Mouse (Mus musculus): Measurements from ENCODE around the gene Dlg1. TPM values are rescaled to one million over a fixed set of nuclear protein-coding genes. Genes with fewer than 3 reads are reported as not detected.

The Dlg1 gene
- polyA plus RNA-seq, 1 experiment from 2014 or later, result 27.5 TPM

- DNase-seq (ENCODE audit: low spot score), result no peak
- Histone ChIP-seq H3K4me3 (no peak overlapping the region), H3K27ac (replicated peaks) (no peak overlapping the region), H3K4me1 (peaks cover 30% of the 10 kb centered on the region), H3K9me3 (peaks cover 6% of the 10 kb centered on the region; the same call in 1 of the 2 replicates), H3K27me3 (replicated peaks; ENCODE audit: low read depth, poor library complexity, severe bottlenecking) (peaks cover 23% of the 10 kb centered on the region), H3K36me3 (replicated peaks) (no peaks in the 10 kb centered on the region)
- WGBS, result 89% methylated on average over 1 of the region's 1 CpGs
These were observed 238.6 kb downstream of the Dlg1 start for GRCm38 (mm10) chr16:31901886-31902285.

GRCm38 (mm10) chr16:31903239-31903638 lies 240.0 kb downstream of the Dlg1 start:
- H3K27me3 ChIP-seq (replicated peaks; ENCODE audit: low read depth, poor library complexity, severe bottlenecking), result peaks cover 20% of the 10 kb centered on the region
- peaks cover 21% of the 10 kb centered on the region for H3K4me1 ChIP-seq
- H3K27ac ChIP-seq (replicated peaks), result no peak overlapping the region
- no peak for DNase-seq (ENCODE audit: low spot score)
- H3K9me3 ChIP-seq, result peaks cover 6% of the 10 kb centered on the region; the same call in 1 of the 2 replicates
- H3K4me3 ChIP-seq, result no peak overlapping the region
- WGBS, result 88% methylated on average over 8 of the region's 8 CpGs
- H3K36me3 ChIP-seq (replicated peaks), result no peaks in the 10 kb centered on the region

- 74% methylated on average over 4 of the region's 4 CpGs for WGBS
These were observed 242.1 kb downstream of the Dlg1 start for GRCm38 (mm10) chr16:31905331-31905730.

GRCm38 (mm10) chr16:31905891-31906825 lies 242.9 kb downstream of the Dlg1 start:
- Histone ChIP-seq H3K36me3 (replicated peaks) (no peaks in the 10 kb centered on the region), H3K4me1 (peaks cover 17% of the 10 kb centered on the region), H3K27me3 (replicated peaks; ENCODE audit: low read depth, poor library complexity, severe bottlenecking) (peaks cover 32% of the 10 kb centered on the region), H3K4me3 (peak overlapping the region; percentile 45), H3K27ac (replicated peaks) (peak overlapping the region; percentile 32; the same call in 1 of the 2 replicates), H3K9me3 (no peaks in the 10 kb centered on the region)
- 31% methylated on average over 20 of the region's 20 CpGs for WGBS
- DNase-seq (ENCODE audit: low spot score), result peak; percentile 37

More at GRCm38 (mm10) chr16:31905331-31905730, 242.1 kb downstream of the Dlg1 start:
- no peak for DNase-seq (ENCODE audit: low spot score)
- peaks cover under 1% of the 10 kb centered on the region; the same call in 1 of the 2 replicates for H3K9me3 ChIP-seq
- peaks cover 17% of the 10 kb centered on the region for H3K4me1 ChIP-seq
- H3K36me3 ChIP-seq (replicated peaks), result no peaks in the 10 kb centered on the region
- H3K27me3 ChIP-seq (replicated peaks; ENCODE audit: low read depth, poor library complexity, severe bottlenecking), result peaks cover 32% of the 10 kb centered on the region
- H3K27ac ChIP-seq (replicated peaks), result no peak overlapping the region
- no peak overlapping the region for H3K4me3 ChIP-seq

- Histone ChIP-seq H3K9me3 (no peaks in the 10 kb centered on the region), H3K27ac (replicated peaks) (peak overlapping the region; percentile 32; the same call in 1 of the 2 replicates), H3K36me3 (replicated peaks) (no peaks in the 10 kb centered on the region), H3K4me1 (peaks cover 17% of the 10 kb centered on the region), H3K27me3 (replicated peaks; ENCODE audit: low read depth, poor library complexity, severe bottlenecking) (peaks cover 32% of the 10 kb centered on the region), H3K4me3 (peak overlapping the region; percentile 45)
- peak; percentile 55 for DNase-seq (ENCODE audit: low spot score)
- 16% methylated on average over 9 of the region's 9 CpGs for WGBS
These were observed 243.7 kb downstream of the Dlg1 start for GRCm38 (mm10) chr16:31906896-31907295.

GRCm38 (mm10) chr16:31908959-31909358 lies 245.7 kb downstream of the Dlg1 start:
- Histone ChIP-seq H3K36me3 (replicated peaks) (no peaks in the 10 kb centered on the region), H3K4me1 (peaks cover 17% of the 10 kb centered on the region), H3K9me3 (no peaks in the 10 kb centered on the region), H3K27ac (replicated peaks) (no peak overlapping the region), H3K4me3 (no peak overlapping the region), H3K27me3 (replicated peaks; ENCODE audit: low read depth, poor library complexity, severe bottlenecking) (peaks cover 32% of the 10 kb centered on the region)
- DNase-seq (ENCODE audit: low spot score), result no peak
- 68% methylated on average over 11 of the region's 11 CpGs for WGBS

- 75% methylated on average over 10 of the region's 10 CpGs for WGBS
- no peak overlapping the region for H3K27ac ChIP-seq (replicated peaks)
These were observed 247.1 kb downstream of the Dlg1 start for GRCm38 (mm10) chr16:31910281-31910847.

GRCm38 (mm10) chr16:31917776-31918175 lies 254.5 kb downstream of the Dlg1 start:
- H3K36me3 ChIP-seq (replicated peaks), result no peaks in the 10 kb centered on the region
- 79% methylated on average over 11 of the region's 11 CpGs for WGBS
- DNase-seq (ENCODE audit: low spot score), result no peak
- no peaks in the 10 kb centered on the region for H3K9me3 ChIP-seq
- peaks cover 5% of the 10 kb centered on the region; the same call in 1 of the 2 replicates for H3K4me1 ChIP-seq
- no peak overlapping the region for H3K27ac ChIP-seq (replicated peaks)
- H3K4me3 ChIP-seq, result no peak overlapping the region
- no peaks in the 10 kb centered on the region for H3K27me3 ChIP-seq (replicated peaks; ENCODE audit: low read depth, poor library complexity, severe bottlenecking)

More at GRCm38 (mm10) chr16:31910281-31910847, 247.1 kb downstream of the Dlg1 start:
- Histone ChIP-seq H3K36me3 (replicated peaks) (no peaks in the 10 kb centered on the region), H3K4me1 (peaks cover 17% of the 10 kb centered on the region), H3K9me3 (no peaks in the 10 kb centered on the region), H3K4me3 (no peak overlapping the region), H3K27me3 (replicated peaks; ENCODE audit: low read depth, poor library complexity, severe bottlenecking) (peaks cover 32% of the 10 kb centered on the region)
- DNase-seq (ENCODE audit: low spot score), result no peak

GRCm38 (mm10) chr16:31918248-31918724 lies 255.0 kb downstream of the Dlg1 start:
- H3K27ac ChIP-seq (replicated peaks), result 0 out of 2 replicates have a peak overlapping the region, but pooled peaks have one; percentile 51
- peaks cover 5% of the 10 kb centered on the region; the same call in 1 of the 2 replicates for H3K4me1 ChIP-seq
- H3K9me3 ChIP-seq, result no peaks in the 10 kb centered on the region
- H3K4me3 ChIP-seq, result peak overlapping the region; percentile 35
- no peaks in the 10 kb centered on the region for H3K27me3 ChIP-seq (replicated peaks; ENCODE audit: low read depth, poor library complexity, severe bottlenecking)
- H3K36me3 ChIP-seq (replicated peaks), result no peaks in the 10 kb centered on the region
- DNase-seq (ENCODE audit: low spot score), result peak; percentile 81
- 6% methylated on average over 14 of the region's 14 CpGs for WGBS

- no peak for DNase-seq (ENCODE audit: low spot score)
- H3K27ac ChIP-seq (replicated peaks), result no peak overlapping the region
- H3K36me3 ChIP-seq (replicated peaks), result no peaks in the 10 kb centered on the region
- no peak overlapping the region for H3K4me3 ChIP-seq
- no peaks in the 10 kb centered on the region for H3K9me3 ChIP-seq
- 87% methylated on average over 6 of the region's 6 CpGs for WGBS
- peaks cover 17% of the 10 kb centered on the region for H3K4me1 ChIP-seq
- no peaks in the 10 kb centered on the region for H3K27me3 ChIP-seq (replicated peaks; ENCODE audit: low read depth, poor library complexity, severe bottlenecking)
These were observed 261.1 kb downstream of the Dlg1 start for GRCm38 (mm10) chr16:31924368-31924767.
